Mouse (Mus musculus) lung, embryonic 14.5 days (tissue): ENCODE results near the gene Gpd1. TPM values are rescaled to one million over a fixed set of nuclear protein-coding genes. Genes with fewer than 3 reads are reported as not detected.
"Not testable (repeated sequence)": the region's sequence is repeated elsewhere in the genome, so short reads cannot be mapped to it uniquely, and the experiment has no call there.

ENCODE experiments used
- ATAC-seq: fragments of 200-750 bp; cut with Nextera tagmentation; 2 replicates; pipeline ENCODE4 v1.8.0; 2017; ENCODE audit warnings: mild to moderate bottlenecking, moderate TSS enrichment, moderate library complexity; ENCODE audit not compliant: insufficient read depth
- DNase-seq: peaks from one replicate; pipeline ENCODE4 v3.0.0-alpha.2; 2015
- H3K27ac ChIP-seq: fragments of 300-500 bp; sonication (generic); 2 replicates; pipeline ENCODE4 v1.5.1; 2014; ENCODE audit warnings: low read depth, mild to moderate bottlenecking, moderate library complexity
- H3K27me3 ChIP-seq: fragments of 300-500 bp; sonication (generic); 2 replicates; pipeline ENCODE4 v1.6.1; 2014; ENCODE audit warnings: low read length, control low read depth; ENCODE audit not compliant: insufficient read depth
- H3K36me3 ChIP-seq: fragments of 300-500 bp; sonication (generic); 2 replicates; pipeline ENCODE4 v1.6.1; 2014; ENCODE audit warnings: control low read depth; ENCODE audit not compliant: insufficient read depth
- H3K4me1 ChIP-seq: fragments of 300-500 bp; sonication (generic); 2 replicates; pipeline ENCODE4 v1.6.1; 2014; ENCODE audit warnings: antibody characterized with exemption, control low read depth; ENCODE audit not compliant: insufficient read depth
- H3K4me2 ChIP-seq: fragments of 300-500 bp; sonication (generic); 2 replicates; pipeline ENCODE4 v1.6.1; 2014; ENCODE audit warnings: mild to moderate bottlenecking
- H3K4me3 ChIP-seq: fragments of 300-500 bp; sonication (generic); 2 replicates; pipeline ENCODE4 v1.5.1; 2014; ENCODE audit warnings: low read depth, low read length
- H3K9ac ChIP-seq: fragments of 300-500 bp; sonication (generic); 2 replicates; pipeline ENCODE4 v1.6.1; 2014
- H3K9me3 ChIP-seq: fragments of 300-500 bp; sonication (generic); 2 replicates; pipeline ENCODE4 v1.6.1; 2016; ENCODE audit warnings: low read depth, low read length, control low read depth
- CTCF ChIP-seq: IDR thresholded peaks from 2 replicates; pipeline ENCODE4 v1.5.1; 2016; ENCODE audit warnings: antibody characterized with exemption, low read depth
- WGBS: fragments of 180-500 bp; shearing (Covaris S2); extraction: QIAGEN DNeasy Blood & Tissue Kit; methylation state at CpG from one replicate; pipeline ENCODE4 v1.1.7; 2014; 5-methylcytosine and 5-hydroxymethylcytosine counted together
- polyA plus RNA-seq: library from polyadenylated mRNA; unstranded; fragments of >200 nt; fragmentation: Nextera tagmentation; extraction: Ambion mirVana; gene quantifications from 2 replicates; pipeline ENCODE4 v1.2.1, GENCODE M21; 2014

Gpd1 gene
- polyA plus RNA-seq, 1 experiment from 2014 or later, result 0.58 TPM

GRCm38 (mm10) chr15:99723120-99723514 is 5.8 kb downstream of the Gpd1 start:
- no peak overlapping the region for H3K9ac ChIP-seq
- 53% methylated on average over 10 of the region's 10 CpGs for WGBS

GRCm38 (mm10) chr15:99723515-99724291 is 6.4 kb downstream of the Gpd1 start:
- Histone ChIP-seq H3K4me2 (peak overlapping the region; percentile 71), H3K4me3 (peak overlapping the region; percentile 84; the same call in 1 of the 2 replicates), H3K27me3 (no peaks in the 10 kb centered on the region), H3K36me3 (peaks cover 19% of the 10 kb centered on the region), H3K9me3 (no peaks in the 10 kb centered on the region), H3K4me1 (peaks cover 11% of the 10 kb centered on the region), H3K27ac (peak overlapping the region; percentile 82), H3K9ac (peak overlapping the region; percentile 26; the same call in 1 of the 2 replicates)
- ATAC-seq (no peak), DNase-seq (peak; percentile 60)
- no peak for TF ChIP-seq CTCF
- 20% methylated on average over 11 of the region's 11 CpGs for WGBS

More at GRCm38 (mm10) chr15:99723120-99723514, 5.8 kb downstream of the Gpd1 start:
- no peak for ATAC-seq
- Histone ChIP-seq H3K4me3 (no peak overlapping the region), H3K4me2 (peak overlapping the region; percentile 71), H3K27me3 (no peaks in the 10 kb centered on the region), H3K9me3 (no peaks in the 10 kb centered on the region), H3K27ac (peak overlapping the region; percentile 82; the same call in 1 of the 2 replicates), H3K36me3 (peaks cover 14% of the 10 kb centered on the region), H3K4me1 (peaks cover 11% of the 10 kb centered on the region)
- DNase-seq, result no peak
- no peak for TF ChIP-seq CTCF

GRCm38 (mm10) chr15:99724292-99725021 is 7.1 kb downstream of the Gpd1 start:
- DNase-seq (peak; percentile 91), ATAC-seq (peak; percentile 36)
- WGBS, result 9% methylated on average over 16 of the region's 16 CpGs
- peak overlapping the region; percentile 71 for H3K4me2 ChIP-seq
- H3K27ac ChIP-seq, result peak overlapping the region; percentile 82
- peaks cover 25% of the 10 kb centered on the region for H3K36me3 ChIP-seq
- peak overlapping the region; percentile 84 for H3K4me3 ChIP-seq
- H3K4me1 ChIP-seq, result peaks cover 11% of the 10 kb centered on the region
- no peaks in the 10 kb centered on the region for H3K27me3 ChIP-seq
- TF ChIP-seq CTCF, result peak; percentile 82
- no peaks in the 10 kb centered on the region for H3K9me3 ChIP-seq
- H3K9ac ChIP-seq, result peak overlapping the region; percentile 34

- peak within 1 kb of the TSS; percentile 84 for H3K4me3 ChIP-seq
- peak; percentile 93 for ATAC-seq
- peak within 1 kb of the TSS; percentile 92 for H3K27ac ChIP-seq
- H3K9me3 ChIP-seq, result no peaks in the 10 kb centered on the region
- no peaks in the 10 kb centered on the region for H3K27me3 ChIP-seq
- peaks cover 11% of the 10 kb centered on the region for H3K4me1 ChIP-seq
- DNase-seq, result peak; percentile 100
- H3K36me3 ChIP-seq, result peaks cover 25% of the 10 kb centered on the region
- WGBS, result under 1% methylated on average over 61 of the region's 68 CpGs
- peak within 1 kb of the TSS; percentile 71 for H3K4me2 ChIP-seq
- peak; percentile 98 for TF ChIP-seq CTCF
- H3K9ac ChIP-seq, result peak within 1 kb of the TSS; percentile 84
These were observed 8.2 kb downstream of the Gpd1 start, which contains the start of gene Cox14 for GRCm38 (mm10) chr15:99725341-99726155. Gene Cox14 (plus strand): TSS chr15:99725618.

- Histone ChIP-seq H3K9ac (peak overlapping the region; percentile 84), H3K4me1 (peaks cover 11% of the 10 kb centered on the region), H3K9me3 (no peaks in the 10 kb centered on the region), H3K27me3 (no peaks in the 10 kb centered on the region), H3K27ac (no peak overlapping the region), H3K36me3 (peaks cover 22% of the 10 kb centered on the region), H3K4me2 (peak overlapping the region; percentile 71), H3K4me3 (peak overlapping the region; percentile 84)
- DNase-seq (no peak), ATAC-seq (no peak)
- no peak for TF ChIP-seq CTCF
- WGBS, result 70% methylated on average over 2 of the region's 2 CpGs
These were observed 9.2 kb downstream of the Gpd1 start for GRCm38 (mm10) chr15:99726549-99726948.

GRCm38 (mm10) chr15:99727039-99727438 is 9.7 kb downstream of the Gpd1 start:
- H3K4me3 ChIP-seq, H3K27ac ChIP-seq, H3K9me3 ChIP-seq, H3K27me3 ChIP-seq, H3K9ac ChIP-seq, DNase-seq, ATAC-seq: not testable (repeated sequence)
- 92% methylated on average over 4 of the region's 5 CpGs for WGBS
- H3K36me3 ChIP-seq, result peaks cover 22% of the 10 kb centered on the region
- H3K4me2 ChIP-seq, result peak overlapping the region; percentile 71; the same call in 1 of the 2 replicates
- H3K4me1 ChIP-seq, result peaks cover 11% of the 10 kb centered on the region
